Mouse (Mus musculus): ENCODE data around the gene Gm20605.

DNA sequence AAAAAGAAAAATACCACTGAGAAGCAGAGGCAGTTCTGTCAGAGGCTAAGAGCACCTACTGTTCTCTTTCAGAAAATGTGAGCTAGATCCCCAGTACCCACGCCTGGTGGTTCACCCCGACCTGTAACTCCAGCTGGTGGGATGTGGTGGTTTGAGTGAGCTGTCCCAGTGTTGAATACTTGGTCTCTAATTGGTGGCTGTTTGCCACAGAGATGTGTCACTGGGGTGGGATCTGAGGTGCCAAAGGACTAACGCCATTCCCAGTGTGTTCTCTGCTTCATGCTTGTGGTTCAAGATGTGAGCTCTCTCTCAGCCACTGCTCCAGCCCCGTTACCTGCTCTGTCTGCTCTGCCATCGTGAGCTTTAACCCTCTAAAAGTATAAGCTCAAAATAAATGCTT lies 38.5 kb upstream of the Gm20605 start:
- TF ChIP-seq POLR2A (IDR thresholded peaks at IDR 0.05; ENCODE audit: insufficient read length, low read depth) (no peak), MAX (IDR thresholded peaks at IDR 0.05; ENCODE audit: low read depth) (no peak), POLR2AphosphoS2 (IDR thresholded peaks at IDR 0.05; ENCODE audit: insufficient read length, low read depth) (no peak), E2F4 (IDR thresholded peaks at IDR 0.05; ENCODE audit: insufficient read depth) (no peak), CEBPB (IDR thresholded peaks at IDR 0.05; ENCODE audit: insufficient read depth, poor library complexity, severe bottlenecking) (no peak), TCF12 (IDR thresholded peaks at IDR 0.05; ENCODE audit: insufficient read depth, poor library complexity, severe bottlenecking) (no peak), TCF3 (IDR thresholded peaks at IDR 0.05; ENCODE audit: insufficient read length, low read depth) (no peak), USF1 (IDR thresholded peaks at IDR 0.05; ENCODE audit: low read depth) (no peak), SRF (IDR thresholded peaks at IDR 0.05; ENCODE audit: control insufficient read depth, insufficient read length, low read depth) (no peak), MYOD1 (IDR thresholded peaks at IDR 0.05; ENCODE audit: control insufficient read depth in 1 of 3, insufficient read length in 2 of 3, low read depth in 2 of 3) (no peak), REST (IDR thresholded peaks at IDR 0.05; ENCODE audit: insufficient read depth, insufficient read length) (no peak), MYOG (IDR thresholded peaks at IDR 0.05; ENCODE audit: control insufficient read depth in 1 of 3, insufficient read depth in 1 of 3, insufficient read length in 2 of 3, low read depth in 2 of 3) (no peak)

All from myocyte (in vitro differentiated cells).